Mouse (Mus musculus) testis, adult 2 months (tissue): Measurements from ENCODE around the gene Krt78. TPM values are rescaled to one million over a fixed set of nuclear protein-coding genes. Genes with fewer than 3 reads are reported as not detected.

Experiments used
- H3K27ac ChIP-seq: fragments of 200-500 bp; 2 replicates; pipeline ENCODE4 v1.5.1; 2012; ENCODE audit warnings: low read depth, low read length; ENCODE audit not compliant: control insufficient read depth, insufficient read depth
- H3K27me3 ChIP-seq: fragments of 200-500 bp; 2 replicates; pipeline ENCODE4 v1.6.1; 2012; ENCODE audit warnings: mild to moderate bottlenecking, low read length, moderate library complexity; ENCODE audit not compliant: control insufficient read depth, insufficient read depth
- H3K36me3 ChIP-seq: fragments of 200-500 bp; 2 replicates; pipeline ENCODE4 v1.6.1; 2012; ENCODE audit warnings: mild to moderate bottlenecking, low read length; ENCODE audit not compliant: control insufficient read depth, insufficient read depth
- H3K4me1 ChIP-seq: fragments of 200-500 bp; 2 replicates; pipeline ENCODE4 v1.6.1; 2012; ENCODE audit warnings: low read length; ENCODE audit not compliant: control insufficient read depth, insufficient read depth
- H3K4me3 ChIP-seq: fragments of 200-500 bp; 2 replicates; pipeline ENCODE4 v1.5.1; 2012; ENCODE audit warnings: low read depth, mild to moderate bottlenecking, low read length, moderate library complexity, mixed read lengths; ENCODE audit not compliant: control insufficient read depth
- CTCF ChIP-seq: fragments of 200-500 bp; IDR thresholded peaks from 2 replicates; pipeline ENCODE4 v1.5.1; 2012; ENCODE audit warnings: low read depth, mild to moderate bottlenecking, inconsistent platforms, low read length, moderate library complexity; ENCODE audit not compliant: control insufficient read depth, insufficient read depth, insufficient replicate concordance
- POLR2A ChIP-seq: fragments of 200-500 bp; IDR thresholded peaks from 2 replicates; pipeline ENCODE4 v1.6.1; 2012; ENCODE audit warnings: low read depth, mild to moderate bottlenecking, inconsistent platforms, low read length, moderate library complexity; ENCODE audit not compliant: control insufficient read depth
- polyA plus RNA-seq: library from polyadenylated mRNA; depleted of rRNA; stranded (reverse); fragments of >200 nt; gene quantifications from 2 replicates; pipeline ENCODE4 v1.2.3, GENCODE M21; 2012

The Krt78 gene
- polyA plus RNA-seq, 1 experiment: 0.63 TPM

GRCm38 (mm10) chr15:101970536-101970935 lies 16.4 kb upstream of the Krt78 start:
- Histone ChIP-seq H3K27ac (no peak overlapping the region), H3K4me3 (no peak overlapping the region), H3K27me3 (no peaks in the 10 kb centered on the region), H3K36me3 (no peaks in the 10 kb centered on the region), H3K4me1 (peaks cover 5% of the 10 kb centered on the region; the same call in 1 of the 2 replicates)
- TF ChIP-seq CTCF: peak; percentile 74
- TF ChIP-seq POLR2A: no peak

DNA sequence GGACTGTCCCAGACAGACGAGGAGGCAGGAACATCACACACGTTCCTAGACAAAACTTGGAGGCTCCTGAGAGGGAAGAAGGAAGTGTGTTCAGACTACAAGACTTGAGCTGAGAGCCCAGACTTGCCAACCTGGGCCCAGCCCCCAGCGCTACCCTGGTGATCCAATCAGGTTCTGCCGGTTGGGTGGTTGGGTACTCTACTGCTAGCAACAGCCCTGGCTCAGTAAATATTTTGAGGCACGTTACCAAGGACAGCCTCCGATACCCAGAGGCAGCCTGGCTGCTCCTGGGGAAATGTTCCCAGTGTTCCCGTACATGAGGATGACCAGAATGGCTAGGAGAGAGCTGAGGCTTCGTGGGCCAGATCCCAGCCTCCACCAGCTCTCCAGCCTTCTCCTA lies 12.7 kb upstream of the Krt78 start:
- no peaks in the 10 kb centered on the region for H3K4me1 ChIP-seq
- no peak overlapping the region for H3K27ac ChIP-seq
- no peaks in the 10 kb centered on the region for H3K36me3 ChIP-seq
- no peak overlapping the region for H3K4me3 ChIP-seq
- TF ChIP-seq CTCF (no peak), POLR2A (no peak)
- H3K27me3 ChIP-seq: no peaks in the 10 kb centered on the region

DNA sequence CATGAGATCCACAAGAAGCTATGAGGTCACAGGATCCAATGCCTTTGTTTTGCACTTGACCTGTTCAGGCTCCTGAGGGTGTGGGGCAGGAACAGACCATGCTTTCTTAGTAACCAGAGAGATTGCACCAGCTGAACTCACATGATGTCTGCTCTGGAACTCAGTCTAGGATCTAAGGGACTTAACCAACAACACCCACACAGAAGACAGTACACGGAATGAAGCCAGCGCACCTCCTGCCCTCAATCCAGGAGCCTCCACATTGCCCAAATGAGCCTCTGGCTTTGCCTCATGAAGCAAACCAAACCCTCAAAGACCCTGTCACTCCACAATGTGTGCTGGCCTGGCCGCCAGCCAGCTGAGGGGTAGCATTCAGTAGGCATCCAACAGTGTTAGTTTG lies 4.8 kb upstream of the Krt78 start:
- no peak for TF ChIP-seq CTCF
- TF ChIP-seq POLR2A: no peak
- Histone ChIP-seq H3K4me3 (no peak overlapping the region), H3K36me3 (no peaks in the 10 kb centered on the region), H3K27me3 (no peaks in the 10 kb centered on the region), H3K4me1 (no peaks in the 10 kb centered on the region), H3K27ac (no peak overlapping the region)

DNA sequence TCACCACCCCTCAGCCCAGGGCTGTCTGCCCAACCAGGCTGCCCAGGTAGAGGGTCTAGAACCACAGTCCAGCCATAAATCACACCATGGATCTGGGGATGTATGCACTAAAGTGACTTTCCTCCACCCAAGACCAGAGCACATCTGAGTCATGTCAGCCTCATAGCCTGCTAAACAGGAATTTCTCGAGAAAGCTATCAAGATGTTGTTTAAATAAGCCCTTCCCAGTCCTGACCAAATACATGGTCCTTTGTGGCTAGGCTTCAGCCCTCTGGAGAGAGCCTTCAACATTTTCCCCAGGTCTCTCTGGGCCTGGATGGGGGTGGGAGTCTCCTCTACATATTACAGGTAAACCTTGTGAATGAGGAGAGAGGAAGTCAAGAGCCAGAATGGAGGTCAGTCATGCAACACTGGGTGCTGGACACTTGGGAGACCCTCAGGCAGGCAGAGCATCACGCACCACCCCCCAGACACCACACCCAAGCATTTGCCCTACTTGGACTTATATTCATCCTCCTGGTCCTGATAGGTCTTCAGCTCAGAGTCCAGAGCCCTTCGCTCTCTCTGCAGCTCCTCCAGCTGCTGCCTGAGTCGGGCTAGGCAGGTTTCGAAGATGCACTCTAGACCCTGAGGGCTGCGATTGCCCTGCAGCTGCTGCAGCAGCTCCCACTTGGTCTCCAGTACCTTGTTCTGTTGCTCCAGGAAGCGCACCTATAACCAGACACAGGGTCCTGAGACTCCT lies 1.2 kb downstream of the Krt78 start:
- Histone ChIP-seq H3K4me1 (no peaks in the 10 kb centered on the region), H3K27ac (no peak overlapping the region), H3K36me3 (no peaks in the 10 kb centered on the region), H3K27me3 (no peaks in the 10 kb centered on the region), H3K4me3 (no peak overlapping the region)
- no peak for TF ChIP-seq POLR2A
- TF ChIP-seq CTCF: no peak

DNA sequence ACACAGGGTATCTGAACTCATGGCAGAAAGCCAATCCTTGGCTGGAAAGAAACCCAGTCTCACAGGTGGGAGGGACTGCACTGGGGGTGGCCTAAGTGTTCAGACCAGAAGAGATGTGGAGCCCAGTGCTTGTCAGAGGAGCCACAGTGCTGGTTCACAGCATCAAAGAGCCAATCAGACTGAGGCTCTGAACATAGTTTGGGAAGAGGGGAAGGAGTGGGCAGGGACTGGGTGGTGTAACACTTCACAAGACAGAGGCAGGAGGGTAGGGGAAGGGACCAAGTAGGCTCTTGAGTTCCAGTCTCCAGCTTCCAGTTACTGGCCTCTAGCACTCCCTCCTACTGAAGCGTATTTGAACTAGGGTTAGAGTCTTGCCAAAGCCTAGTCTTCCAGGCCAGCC lies 8.7 kb downstream of the Krt78 start:
- Histone ChIP-seq H3K27ac (no peak overlapping the region), H3K36me3 (no peaks in the 10 kb centered on the region), H3K27me3 (no peaks in the 10 kb centered on the region), H3K4me3 (no peak overlapping the region), H3K4me1 (no peaks in the 10 kb centered on the region)
- TF ChIP-seq CTCF: no peak

DNA sequence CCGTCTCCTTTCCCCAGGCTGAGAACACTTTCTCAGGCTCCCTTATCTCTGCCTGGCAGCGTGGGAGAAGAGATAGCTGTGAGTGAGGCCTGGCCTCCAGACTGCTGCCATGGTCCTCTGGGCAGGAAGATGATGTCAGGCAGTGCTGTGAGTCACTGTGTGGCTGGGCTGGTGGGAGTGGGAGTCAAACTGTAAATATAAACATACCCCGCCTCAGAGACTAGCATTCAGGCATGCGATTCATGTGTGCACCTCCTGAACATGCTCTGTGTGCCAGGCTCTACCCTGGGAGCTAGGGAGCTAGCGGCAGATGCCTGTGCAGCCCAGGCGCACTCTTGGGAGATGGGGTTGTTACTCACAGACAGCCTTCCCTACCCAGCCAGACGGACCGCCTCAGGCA lies 12.1 kb downstream of the Krt78 start:
- H3K27ac ChIP-seq: no peak overlapping the region
- no peak for TF ChIP-seq CTCF
- TF ChIP-seq POLR2A: no peak
- no peak overlapping the region for H3K4me3 ChIP-seq
- H3K27me3 ChIP-seq: no peaks in the 10 kb centered on the region
- no peaks in the 10 kb centered on the region for H3K36me3 ChIP-seq
- peaks cover 6% of the 10 kb centered on the region for H3K4me1 ChIP-seq

- H3K27me3 ChIP-seq: no peaks in the 10 kb centered on the region
- no peak within 1 kb of the TSS for H3K27ac ChIP-seq
- no peak within 1 kb of the TSS for H3K4me3 ChIP-seq
- H3K4me1 ChIP-seq: peaks cover 6% of the 10 kb centered on the region
- H3K36me3 ChIP-seq: no peaks in the 10 kb centered on the region
- TF ChIP-seq POLR2A: no peak
- TF ChIP-seq CTCF: no peak
Measured at GRCm38 (mm10) chr15:101940274-101940829, 13.7 kb downstream of the Krt78 start, which contains the start of gene Krt79. Krt79 (minus strand) TSS chr15:101940324.

DNA sequence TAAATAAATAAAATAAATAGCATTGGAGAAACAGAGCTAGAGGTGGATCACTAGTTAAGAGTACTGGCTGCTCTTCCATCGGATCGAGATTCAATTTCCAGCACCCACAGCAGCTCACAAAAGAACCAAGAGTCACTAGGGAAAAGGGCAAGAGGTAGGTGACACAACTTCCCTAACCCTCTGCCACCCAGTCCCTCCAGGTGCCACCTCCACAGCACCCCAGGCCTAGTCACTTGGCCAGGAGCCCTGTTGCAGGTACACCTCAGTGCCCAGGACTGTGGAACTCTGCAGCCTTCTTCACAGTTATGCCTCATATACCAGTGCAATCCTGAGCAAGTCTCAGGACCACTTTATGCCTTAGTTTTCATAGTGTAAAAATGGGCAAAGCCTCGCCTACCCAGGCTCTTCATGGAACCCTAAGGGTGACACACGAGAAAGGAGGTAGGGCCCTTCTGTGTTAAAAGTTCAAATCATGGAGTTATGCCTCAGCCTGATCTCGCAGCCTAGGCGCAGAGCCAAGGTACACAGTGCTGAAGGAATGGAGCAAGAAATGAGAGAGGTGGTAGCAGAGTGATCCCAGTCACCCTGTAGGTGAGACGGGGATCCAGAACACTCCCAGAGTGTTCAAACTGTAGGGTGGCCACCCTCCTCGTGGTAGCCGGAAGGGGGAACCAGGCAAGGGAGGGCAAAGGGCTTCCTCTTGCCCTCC lies 15.3 kb downstream of the Krt78 start:
- TF ChIP-seq CTCF (no peak), POLR2A (no peak)
- H3K27ac ChIP-seq: no peak overlapping the region
- H3K36me3 ChIP-seq: no peaks in the 10 kb centered on the region
- H3K27me3 ChIP-seq: no peaks in the 10 kb centered on the region
- no peak overlapping the region for H3K4me3 ChIP-seq
- H3K4me1 ChIP-seq: peaks cover 6% of the 10 kb centered on the region
